Mouse (Mus musculus) ovary, postnatal 36 days (tissue): Measurements from ENCODE around the gene Pdcl2.

Experiments used
- DNase-seq: peaks from one replicate; pipeline ENCODE4 v3.0.0; 2022; ENCODE audit warnings: low spot score, mixed read lengths

Pdcl2 gene

GRCm38 (mm10) chr5:76330953-76331352 is at the start of gene Pdcl2:
Gene Pdcl2 (minus strand): TSS chr5:76331156.
- DNase-seq: no peak

GRCm38 (mm10) chr5:76379216-76379615 is 48.3 kb upstream of the Pdcl2 start:
- DNase-seq: no peak

GRCm38 (mm10) chr5:76369215-76369840 is 38.4 kb upstream of the Pdcl2 start:
- DNase-seq: no peak

- no peak for DNase-seq
These were observed 34.5 kb upstream of the Pdcl2 start for GRCm38 (mm10) chr5:76365406-76365805.

- DNase-seq: no peak
These were observed 32.6 kb upstream of the Pdcl2 start, which contains the start of gene Nmu for GRCm38 (mm10) chr5:76363453-76364104. Gene Nmu (minus strand): TSS chr5:76363788.

- DNase-seq: no peak
These were observed 29.8 kb upstream of the Pdcl2 start for GRCm38 (mm10) chr5:76360786-76361185.

GRCm38 (mm10) chr5:76360057-76360456 is 29.1 kb upstream of the Pdcl2 start:
- no peak for DNase-seq

- DNase-seq: no peak
These were observed 21.1 kb upstream of the Pdcl2 start for GRCm38 (mm10) chr5:76351953-76352611.

GRCm38 (mm10) chr5:76351537-76351936 is 20.6 kb upstream of the Pdcl2 start:
- no peak for DNase-seq

- no peak for DNase-seq
These were observed 15.2 kb upstream of the Pdcl2 start for GRCm38 (mm10) chr5:76346137-76346536.

GRCm38 (mm10) chr5:76340931-76341330 is 10.0 kb upstream of the Pdcl2 start:
- no peak for DNase-seq

- no peak for DNase-seq
These were observed 6.1 kb upstream of the Pdcl2 start for GRCm38 (mm10) chr5:76337100-76337499.

GRCm38 (mm10) chr5:76333833-76334232 is 2.9 kb upstream of the Pdcl2 start:
- no peak for DNase-seq

- no peak for DNase-seq
These were observed 3.7 kb downstream of the Pdcl2 start for GRCm38 (mm10) chr5:76327296-76327695.

GRCm38 (mm10) chr5:76325113-76325512 is 5.8 kb downstream of the Pdcl2 start:
- no peak for DNase-seq

GRCm38 (mm10) chr5:76321249-76322196 is 9.4 kb downstream of the Pdcl2 start:
- DNase-seq: no peak

- no peak for DNase-seq
These were observed 22.8 kb downstream of the Pdcl2 start for GRCm38 (mm10) chr5:76308206-76308605.

- DNase-seq: no peak
These were observed 24.7 kb downstream of the Pdcl2 start for GRCm38 (mm10) chr5:76306261-76306660.

GRCm38 (mm10) chr5:76305616-76306015 is 25.3 kb downstream of the Pdcl2 start:
- DNase-seq: peak; percentile 50

- DNase-seq: peak; percentile 91
These were observed 26.3 kb downstream of the Pdcl2 start, which contains the start of gene Clock for GRCm38 (mm10) chr5:76304452-76305341. Gene Clock (minus strand): TSS chr5:76304792.
